Mouse (Mus musculus) kidney, adult 2 months (tissue): ENCODE results near the gene Gm13040. TPM values are rescaled to one million over a fixed set of nuclear protein-coding genes. Genes with fewer than 3 reads are reported as not detected.
"Not testable (repeated sequence)": the region's sequence is repeated elsewhere in the genome, so short reads cannot be mapped to it uniquely, and the experiment has no call there.

Experiments
- DNase-seq: peaks from one replicate; pipeline ENCODE4 v3.0.0; 2021
- H3K27ac ChIP-seq: fragments of 200-500 bp; 2 replicates; pipeline ENCODE4 v1.5.1; 2012; ENCODE audit warnings: low read depth, low read length, control low read depth, inconsistent platforms; ENCODE audit not compliant: insufficient read depth
- H3K27me3 ChIP-seq: fragments of 200-500 bp; replicated peaks from 2 replicates; pipeline ENCODE4 v1.6.1; 2012; ENCODE audit warnings: mild to moderate bottlenecking, moderate library complexity, low read length, inconsistent platforms; ENCODE audit not compliant: control insufficient read depth, insufficient read depth
- H3K36me3 ChIP-seq: fragments of 200-500 bp; 2 replicates; pipeline ENCODE4 v1.6.1; 2012; ENCODE audit warnings: mild to moderate bottlenecking, moderate library complexity, low read length, inconsistent platforms; ENCODE audit not compliant: control insufficient read depth, insufficient read depth
- H3K4me1 ChIP-seq: fragments of 200-500 bp; 2 replicates; pipeline ENCODE4 v1.6.1; 2011; ENCODE audit warnings: low read length; ENCODE audit not compliant: control insufficient read depth, insufficient read depth
- H3K4me3 ChIP-seq: fragments of 200-500 bp; 2 replicates; pipeline ENCODE4 v1.5.1; 2011; ENCODE audit warnings: mild to moderate bottlenecking, low read depth, low read length, control low read depth; ENCODE audit not compliant: insufficient read depth
- CTCF ChIP-seq: fragments of 200-500 bp; conservative IDR thresholded peaks from 2 replicates; pipeline ENCODE4 v1.5.1; 2011; ENCODE audit warnings: low read depth, mild to moderate bottlenecking, control low read depth, low read length, moderate library complexity, mixed read lengths; ENCODE audit not compliant: insufficient read depth, insufficient read length
- POLR2A ChIP-seq: fragments of 200-500 bp; IDR thresholded peaks from one replicate; pipeline ENCODE4 v1.6.1; 2011; ENCODE audit warnings: low read depth, low read length, control low read depth
- WGBS: fragments of 180-500 bp; shearing (Covaris S2); methylation state at CpG from one replicate; pipeline ENCODE4 v1.1.7; 2018; 5-methylcytosine and 5-hydroxymethylcytosine counted together
- polyA plus RNA-seq: library from polyadenylated mRNA; depleted of rRNA; stranded (reverse); fragments of >200 nt; gene quantifications from 2 replicates; pipeline ENCODE4 v1.2.3, GENCODE M21; 2012; rRNA removed

Gm13040 gene
- not detected in 2 replicates for polyA plus RNA-seq

DNA sequence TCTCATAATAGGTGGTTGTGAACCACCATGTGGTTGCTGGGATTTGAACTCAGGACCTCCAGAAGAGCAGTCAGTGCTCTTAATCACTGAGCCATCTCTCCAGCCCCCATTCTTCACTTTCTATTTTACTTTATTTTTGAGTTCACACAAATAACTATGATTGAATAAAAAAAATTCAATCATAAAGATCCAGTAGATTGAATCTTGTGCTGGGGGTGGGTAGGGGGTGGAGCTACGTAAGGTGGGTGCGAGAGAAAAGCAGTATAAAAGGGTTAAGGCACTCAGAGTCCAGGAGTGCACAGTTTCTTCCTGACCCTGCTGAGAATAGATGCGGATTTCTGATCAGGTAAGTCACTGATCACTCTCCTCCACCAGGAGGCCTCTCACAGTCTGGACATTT lies at the start of gene Gm13040:
TSS of gene Gm13040 (plus strand) at position 301 of the 400 bp plus-strand sequence.
- not testable (repeated sequence) for H3K4me3 ChIP-seq, H3K4me1 ChIP-seq, H3K36me3 ChIP-seq, H3K27me3 ChIP-seq, H3K27ac ChIP-seq, DNase-seq
- WGBS = no CpG with 5 or more reads among the region's 3 CpGs

DNA sequence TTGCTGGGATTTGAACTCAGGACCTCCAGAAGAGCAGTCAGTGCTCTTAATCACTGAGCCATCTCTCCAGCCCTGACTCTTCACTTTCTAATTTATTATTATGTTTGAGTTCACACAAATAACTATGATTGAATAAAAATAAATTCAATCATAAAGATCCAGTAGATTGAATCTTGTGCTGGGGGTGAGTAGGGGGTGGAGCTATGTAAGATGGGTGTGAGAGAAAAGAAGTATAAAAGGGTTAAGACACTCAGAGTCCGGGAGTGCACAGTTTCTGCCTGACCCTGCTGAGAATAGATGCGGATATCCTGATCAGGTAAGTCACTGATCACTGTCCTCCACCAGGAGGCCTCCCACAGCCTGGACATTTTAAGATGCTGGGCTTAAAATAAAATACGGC lies 24.7 kb upstream of the Gm13040 start, which contains the start of gene Gm13043:
TSS of gene Gm13043 (plus strand) at position 301 of the 400 bp plus-strand sequence.
- no peak within 1 kb of the TSS for H3K4me3 ChIP-seq
- TF ChIP-seq CTCF (no peak), POLR2A (no peak)
- DNase-seq = no peak
- 76% methylated on average over 3 of the region's 3 CpGs for WGBS
- no peak within 1 kb of the TSS for H3K27ac ChIP-seq
- no peaks in the 10 kb centered on the region for H3K36me3 ChIP-seq
- H3K4me1 ChIP-seq = no peaks in the 10 kb centered on the region
- no peaks in the 10 kb centered on the region for H3K27me3 ChIP-seq

DNA sequence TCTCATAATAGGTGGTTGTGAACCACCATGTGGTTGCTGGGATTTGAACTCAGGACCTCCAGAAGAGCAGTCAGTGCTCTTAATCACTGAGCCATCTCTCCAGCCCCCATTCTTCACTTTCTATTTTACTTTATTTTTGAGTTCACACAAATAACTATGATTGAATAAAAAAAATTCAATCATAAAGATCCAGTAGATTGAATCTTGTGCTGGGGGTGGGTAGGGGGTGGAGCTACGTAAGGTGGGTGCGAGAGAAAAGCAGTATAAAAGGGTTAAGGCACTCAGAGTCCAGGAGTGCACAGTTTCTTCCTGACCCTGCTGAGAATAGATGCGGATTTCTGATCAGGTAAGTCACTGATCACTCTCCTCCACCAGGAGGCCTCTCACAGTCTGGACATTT lies 15.6 kb downstream of the Gm13040 start, which contains the start of the genes BC080695 and Gm13057:
TSS of gene BC080695 (plus strand) at position 301 of the 400 bp plus-strand sequence.
TSS of gene Gm13057 (plus strand) at position 310 of the 400 bp plus-strand sequence.
- no CpG with 5 or more reads among the region's 3 CpGs for WGBS
- H3K4me1 ChIP-seq, H3K4me3 ChIP-seq: not testable (repeated sequence)

More for the DNA sequence above, 15.6 kb downstream of the Gm13040 start, which contains the start of the genes BC080695 and Gm13057:
- DNase-seq, H3K27me3 ChIP-seq, H3K27ac ChIP-seq, H3K36me3 ChIP-seq: not testable (repeated sequence)

Other genes with a start within 250 kb of the Gm13040 start
- 3.2 and 4.5 TPM in 2 replicates for gene Pdpn, start 236.4 kb upstream of the Gm13040 start, polyA plus RNA-seq
- gene Lrrc38, start 186.2 kb upstream of the Gm13040 start, polyA plus RNA-seq = 0.04 and 0.06 TPM in 2 replicates
- not detected in 2 replicates for gene Pramel1, start 141.5 kb upstream of the Gm13040 start, polyA plus RNA-seq
- gene Pramef8, start 123.5 kb upstream of the Gm13040 start, polyA plus RNA-seq = 5.1 and 5.7 TPM in 2 replicates
- gene Oog4, start 85.6 kb upstream of the Gm13040 start, polyA plus RNA-seq = not detected in 2 replicates
- gene Gm13043, start 24.6 kb upstream of the Gm13040 start, polyA plus RNA-seq = not detected in 2 replicates
- gene BC080695, start 15.7 kb downstream of the Gm13040 start, polyA plus RNA-seq = not detected in 2 replicates
- gene Gm13057, start 15.8 kb downstream of the Gm13040 start, polyA plus RNA-seq = not detected in 2 replicates
- gene Gm13083, start 79.0 kb downstream of the Gm13040 start, polyA plus RNA-seq = not detected in 2 replicates
- not detected in 2 replicates for gene Gm13088, start 121.3 kb downstream of the Gm13040 start, polyA plus RNA-seq
- gene Gm13089, start 166.8 kb downstream of the Gm13040 start, polyA plus RNA-seq = not detected in 2 replicates
- not detected in 2 replicates for gene Gm13078, start 183.5 kb downstream of the Gm13040 start, polyA plus RNA-seq